ENCODE assay signal across 11 mouse cellular contexts in the genomic region with DNA sequence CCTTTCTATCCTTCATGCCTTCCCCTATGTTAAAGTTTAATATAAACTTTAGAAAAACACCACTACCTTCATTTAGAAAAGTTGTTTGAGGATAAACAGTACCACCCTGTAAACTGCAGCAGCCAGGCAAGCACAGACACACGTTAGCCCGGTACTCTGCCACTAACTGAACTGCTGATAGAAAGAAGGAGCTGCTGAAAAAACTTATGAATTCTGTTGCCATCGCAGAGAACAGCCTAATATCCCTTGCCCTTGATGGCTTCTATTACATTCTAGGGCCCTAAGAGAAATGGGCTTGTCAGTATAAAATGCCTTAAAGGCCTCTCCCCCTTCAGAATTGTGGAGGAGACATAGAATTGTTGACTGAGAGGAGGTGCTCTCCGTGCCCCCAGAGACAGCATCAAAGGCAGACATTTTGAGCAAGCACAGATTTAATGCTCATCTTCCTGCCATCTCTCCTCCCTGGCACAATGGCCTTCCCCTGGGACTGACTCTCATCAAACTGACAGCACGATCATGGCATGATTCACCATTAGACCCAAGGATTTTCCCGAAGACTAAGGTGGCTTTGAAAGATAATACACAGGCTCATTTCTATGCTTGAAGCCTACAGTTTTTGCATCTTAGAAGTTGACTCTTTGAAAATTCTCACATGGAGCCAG.
"Had no signal": no experiment of that assay in that cellular context is flagged by ENCODE, and none has a peak within 500 bp of the region (broad histone marks: within the 10 kb centered on the region; RNA-seq: fewer than 3 reads in every experiment).

No protein-coding gene starts in this region.

- H3K4me3 ChIP-seq: limb, embryonic 15.5 days; liver, embryonic 12.5 days; midbrain, embryonic 12.5 days; stomach, embryonic 15.5 days had no signal

- H3K36me3 ChIP-seq: limb, embryonic 15.5 days; liver, embryonic 12.5 days; midbrain, embryonic 12.5 days; stomach, embryonic 15.5 days had no signal

- H3K27me3 ChIP-seq: limb, embryonic 15.5 days; liver, embryonic 12.5 days; midbrain, embryonic 12.5 days; stomach, embryonic 15.5 days had no signal

- H3K4me2 ChIP-seq: limb, embryonic 15.5 days; liver, embryonic 12.5 days; lung, embryonic 14.5 days; midbrain, embryonic 12.5 days; stomach, embryonic 15.5 days had no signal

- H3K4me1 ChIP-seq: limb, embryonic 15.5 days; liver, embryonic 12.5 days; midbrain, embryonic 12.5 days; stomach, embryonic 15.5 days had no signal

- H3K9me3 ChIP-seq: limb, embryonic 15.5 days; liver, embryonic 12.5 days; midbrain, embryonic 12.5 days; stomach, embryonic 15.5 days had no signal

- ATAC-seq: liver, embryonic 12.5 days had no signal

- H3K9ac ChIP-seq: limb, embryonic 15.5 days; liver, embryonic 12.5 days; lung, embryonic 14.5 days; midbrain, embryonic 12.5 days; stomach, embryonic 15.5 days had no signal

- DNase-seq: kidney, adult 8-10 months; kidney, postnatal 25 days; lung, embryonic 14.5 days; lung, postnatal 10 days; lung, postnatal 4 days; right cerebral cortex, postnatal 14 days; thymus, postnatal 36 days had no signal

- H3K27ac ChIP-seq: limb, embryonic 15.5 days; liver, embryonic 12.5 days; midbrain, embryonic 12.5 days; stomach, embryonic 15.5 days had no signal
